In genomic region chr1:33738681-33739278, GRCm38 (mm10) we compare ENCODE assay signal across 14 mouse cellular contexts. TPM values are rescaled to one million over a fixed set of nuclear protein-coding genes. Genes with fewer than 3 reads are reported as not detected.
A peak's percentile ranks its signal among the peaks of the same experiment; 100 is the strongest.
DNase-seq lines count a peak whose midpoint lies in the region; ATAC-seq lines count a peak whose summit lies in the region.
"Had no signal": no experiment of that assay in that cellular context is flagged by ENCODE, and none has a peak within 500 bp of the region (broad histone marks: within the 10 kb centered on the region; RNA-seq: fewer than 3 reads in every experiment).

No protein-coding gene starts in this region.

- H3K9ac ChIP-seq in limb, embryonic 11.5 days (ENCODE audit: low read length), result no peak overlapping the region
- H3K9ac ChIP-seq in hindbrain, embryonic 14.5 days, result no peak overlapping the region
- H3K9ac ChIP-seq: embryonic facial prominence, embryonic 13.5 days; kidney, embryonic 15.5 days; limb, embryonic 13.5 days had no signal

- H3K4me1 ChIP-seq in limb, embryonic 11.5 days (ENCODE audit: control insufficient read depth, insufficient read depth, low read length), result no peaks in the 10 kb centered on the region
- no peaks in the 10 kb centered on the region for H3K4me1 ChIP-seq in limb, embryonic 10.5 days
- H3K4me1 ChIP-seq in hindbrain, embryonic 14.5 days (replicated peaks; ENCODE audit: control insufficient read depth, insufficient read depth, low read length), result no peaks in the 10 kb centered on the region
- H3K4me1 ChIP-seq: embryonic facial prominence, embryonic 13.5 days; kidney, embryonic 15.5 days; limb, embryonic 13.5 days had no signal

- H3K27ac ChIP-seq in limb, embryonic 11.5 days (replicated peaks; ENCODE audit: low read depth, low read length), result no peak overlapping the region
- no peak overlapping the region for H3K27ac ChIP-seq in limb, embryonic 10.5 days
- H3K27ac ChIP-seq in hindbrain, embryonic 14.5 days, result no peak overlapping the region
- H3K27ac ChIP-seq: embryonic facial prominence, embryonic 13.5 days; heart, adult 2 months; kidney, embryonic 15.5 days; limb, embryonic 13.5 days had no signal

- no peak for DNase-seq in limb, embryonic 11.5 days (ENCODE audit: low spot score)
- DNase-seq in limb, embryonic 10.5 days (ENCODE audit: low spot score), result no peak
- DNase-seq in hindbrain, embryonic 14.5 days (ENCODE audit: low spot score), result no peak
- DNase-seq in thymus, postnatal 36 days, result no peak
- DNase-seq in layer of hippocampus, adult 11-12 months (ENCODE audit: low spot score), result no peak
- DNase-seq in testis, postnatal 14 days (ENCODE audit: low spot score), result no peak

- H3K4me2 ChIP-seq in limb, embryonic 11.5 days (ENCODE audit: low read depth, severe bottlenecking), result no peak overlapping the region
- H3K4me2 ChIP-seq in hindbrain, embryonic 14.5 days (replicated peaks), result no peak overlapping the region
- H3K4me2 ChIP-seq: embryonic facial prominence, embryonic 13.5 days; kidney, embryonic 15.5 days; limb, embryonic 13.5 days had no signal

- WGBS in limb, embryonic 11.5 days, result 95% methylated on average over 11 of the region's 11 CpGs
- WGBS in limb, embryonic 10.5 days, result 93% methylated on average over 11 of the region's 11 CpGs
- 90% methylated on average over 11 of the region's 11 CpGs for WGBS in hindbrain, embryonic 14.5 days

- H3K4me3 ChIP-seq in limb, embryonic 11.5 days (ENCODE audit: low read depth, low read length), result no peak overlapping the region
- H3K4me3 ChIP-seq in limb, embryonic 10.5 days, result no peak overlapping the region
- H3K4me3 ChIP-seq in hindbrain, embryonic 14.5 days (replicated peaks; ENCODE audit: low read length), result no peak overlapping the region
- H3K4me3 ChIP-seq: embryonic facial prominence, embryonic 13.5 days; heart, adult 2 months; kidney, embryonic 15.5 days; limb, embryonic 13.5 days; myocyte had no signal

- peaks cover 6% of the 10 kb centered on the region; the same call in 1 of the 2 replicates for H3K36me3 ChIP-seq in limb, embryonic 11.5 days (ENCODE audit: control insufficient read depth, insufficient read depth, low read length)
- H3K36me3 ChIP-seq in limb, embryonic 10.5 days, result peaks cover 83% of the 10 kb centered on the region
- H3K36me3 ChIP-seq in hindbrain, embryonic 14.5 days (replicated peaks; ENCODE audit: control insufficient read depth, insufficient read depth), result peaks cover 70% of the 10 kb centered on the region

- H3K9me3 ChIP-seq in limb, embryonic 11.5 days (ENCODE audit: control insufficient read depth, low read length), result no peaks in the 10 kb centered on the region
- H3K9me3 ChIP-seq in limb, embryonic 10.5 days (replicated peaks), result no peaks in the 10 kb centered on the region
- no peaks in the 10 kb centered on the region for H3K9me3 ChIP-seq in hindbrain, embryonic 14.5 days (ENCODE audit: control insufficient read depth, low read length)
- H3K9me3 ChIP-seq: embryonic facial prominence, embryonic 13.5 days; kidney, embryonic 15.5 days; limb, embryonic 13.5 days had no signal

- no peaks in the 10 kb centered on the region for H3K27me3 ChIP-seq in limb, embryonic 11.5 days (ENCODE audit: control insufficient read depth, insufficient read depth, low read length)
- H3K27me3 ChIP-seq in limb, embryonic 10.5 days (ENCODE audit: low read depth, poor library complexity, severe bottlenecking), result no peaks in the 10 kb centered on the region
- no peaks in the 10 kb centered on the region for H3K27me3 ChIP-seq in hindbrain, embryonic 14.5 days (ENCODE audit: control insufficient read depth, insufficient read depth, low read length)
- H3K27me3 ChIP-seq: CH12.LX; embryonic facial prominence, embryonic 13.5 days; kidney, embryonic 15.5 days; limb, embryonic 13.5 days had no signal

- ATAC-seq in limb, embryonic 11.5 days (ENCODE audit: insufficient number of reproducible peaks, low FRiP score, low TSS enrichment, low read depth), result 0 out of 2 replicates have a peak, but pooled peaks have one; percentile 16
- peak; percentile 55 for ATAC-seq in common myeloid progenitor, adult 5-6 weeks (replicated peaks; ENCODE audit: low read depth, poor library complexity, severe bottlenecking)
- peak; percentile 44 for ATAC-seq in hindbrain, embryonic 14.5 days (ENCODE audit: low FRiP score)
- peak; percentile 9; the same call in 1 of the 2 replicates for ATAC-seq in megakaryocyte-erythroid progenitor cell, adult 5-6 weeks (replicated peaks; ENCODE audit: low FRiP score, low TSS enrichment, poor library complexity, severe bottlenecking)

RNA-seq across cellular contexts. Expression of gene Bag2, which starts 18.8 kb away (rescaled TPM):
- 58.3 and 59.5 TPM in 2 replicates for polyA plus RNA-seq in limb, embryonic 11.5 days (2014; fragmentation: Nextera tagmentation; extraction: Ambion mirVana)
- polyA plus RNA-seq in limb, embryonic 10.5 days (2016; fragmentation: Nextera tagmentation; extraction: Ambion mirVana), result 63.2 and 72.5 TPM in 2 replicates
- total RNA-seq in common myeloid progenitor, adult 5-6 weeks (2017), result 35.4 and 43.8 TPM in 2 replicates
- 22.6 and 25.5 TPM in 2 replicates for polyA plus RNA-seq in hindbrain, embryonic 14.5 days (2014; fragmentation: Nextera tagmentation; extraction: Ambion mirVana)
- 66.0 and 89.5 TPM in 2 replicates for total RNA-seq in megakaryocyte-erythroid progenitor cell, adult 5-6 weeks (2014; fragmentation: Nextera tagmentation)
- 64.8 and 76.6 TPM in 2 replicates for total RNA-seq in megakaryocyte-erythroid progenitor cell, adult 5-6 weeks (2017)

RNA-seq across cellular contexts. Expression of gene Rab23, which starts 19.1 kb away (rescaled TPM):
- 27.1 and 35.6 TPM in 2 replicates for polyA plus RNA-seq in limb, embryonic 11.5 days (2014; fragmentation: Nextera tagmentation; extraction: Ambion mirVana)
- 31.8 and 39.1 TPM in 2 replicates for polyA plus RNA-seq in limb, embryonic 10.5 days (2016; fragmentation: Nextera tagmentation; extraction: Ambion mirVana)
- 3.7 and 4.3 TPM in 2 replicates for total RNA-seq in common myeloid progenitor, adult 5-6 weeks (2017)
- polyA plus RNA-seq in hindbrain, embryonic 14.5 days (2014; fragmentation: Nextera tagmentation; extraction: Ambion mirVana), result 27.9 and 28.8 TPM in 2 replicates
- 1.6 and 3.5 TPM in 2 replicates for total RNA-seq in megakaryocyte-erythroid progenitor cell, adult 5-6 weeks (2014; fragmentation: Nextera tagmentation)
- 0.99 and 4.2 TPM in 2 replicates for total RNA-seq in megakaryocyte-erythroid progenitor cell, adult 5-6 weeks (2017)
